In the genomic region with DNA sequence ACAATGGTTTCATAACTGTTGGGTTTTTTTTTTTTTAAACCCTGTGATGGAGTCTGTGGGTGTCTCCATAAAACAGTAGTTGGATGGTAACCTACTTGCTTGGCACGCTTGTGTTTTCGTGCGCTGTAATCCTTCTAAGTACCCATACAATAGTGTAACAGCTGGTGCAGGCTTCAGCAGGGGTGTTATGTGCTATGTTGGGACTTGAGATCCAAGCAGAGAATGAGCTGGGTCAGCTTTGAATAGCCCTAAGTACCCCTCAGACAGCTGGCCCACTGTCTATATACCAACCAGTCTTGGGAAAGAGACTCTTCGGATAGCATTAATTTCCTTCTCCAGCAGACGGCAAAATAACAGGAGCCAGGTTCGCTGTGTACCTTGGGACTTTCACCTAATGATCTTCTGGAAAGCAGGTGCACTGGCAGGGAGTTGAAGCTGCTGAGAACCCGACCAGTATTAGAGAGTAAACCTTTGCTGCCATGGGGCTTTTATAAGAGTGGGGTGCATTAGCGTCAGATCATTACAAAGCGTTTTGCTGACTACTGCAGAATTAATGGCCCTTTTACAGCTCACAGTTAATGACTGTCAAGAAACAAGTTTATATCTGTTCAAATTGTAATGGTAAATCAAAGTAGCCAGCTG, we compare ENCODE assay signal across 15 mouse cellular contexts.
A peak's percentile ranks its signal among the peaks of the same experiment; 100 is the strongest.
DNase-seq lines count a peak whose midpoint lies in the region; ATAC-seq and TF ChIP-seq lines count a peak whose summit lies in the region.
"Had no signal": no experiment of that assay in that cellular context is flagged by ENCODE, and none has a peak within 500 bp of the region (broad histone marks: within the 10 kb centered on the region; RNA-seq: fewer than 3 reads in every experiment).

No protein-coding gene starts in this region.

- no peaks in the 10 kb centered on the region for H3K27me3 ChIP-seq in forebrain, embryonic 15.5 days
- no peaks in the 10 kb centered on the region for H3K27me3 ChIP-seq in limb, embryonic 14.5 days (ENCODE audit: control insufficient read depth, insufficient read depth, low read length)
- no peaks in the 10 kb centered on the region for H3K27me3 ChIP-seq in neural tube, embryonic 15.5 days (replicated peaks)

- peak overlapping the region; percentile 53; the same call in 1 of the 2 replicates for H3K27ac ChIP-seq in left cerebral cortex, adult 2 months
- no peak overlapping the region for H3K27ac ChIP-seq in forebrain, embryonic 15.5 days (replicated peaks)
- no peak overlapping the region for H3K27ac ChIP-seq in limb, embryonic 14.5 days (replicated peaks; ENCODE audit: low read depth, low read length)
- peak overlapping the region; percentile 38 for H3K27ac ChIP-seq in neural tube, embryonic 15.5 days (replicated peaks)

- TF ChIP-seq CTCF in left cerebral cortex, adult 2 months (IDR thresholded peaks at IDR 0.05): no peak

- H3K4me2 ChIP-seq in forebrain, embryonic 15.5 days (replicated peaks): no peak overlapping the region
- H3K4me2 ChIP-seq in limb, embryonic 14.5 days (replicated peaks; ENCODE audit: low read depth, low read length, severe bottlenecking): 0 out of 2 replicates have a peak overlapping the region, but pooled peaks have one; percentile 15
- H3K4me2 ChIP-seq in neural tube, embryonic 15.5 days: peak overlapping the region; percentile 30

- no peaks in the 10 kb centered on the region for H3K36me3 ChIP-seq in forebrain, embryonic 15.5 days
- H3K36me3 ChIP-seq in limb, embryonic 14.5 days (ENCODE audit: control insufficient read depth, insufficient read depth, low read length): no peaks in the 10 kb centered on the region
- H3K36me3 ChIP-seq in neural tube, embryonic 15.5 days: no peaks in the 10 kb centered on the region

- DNase-seq in left cerebral cortex, adult 2 months (ENCODE audit: extremely low spot score in 1 of 2, low spot score in 2 of 2): no peak
- DNase-seq in left cerebral cortex, postnatal 10 days (ENCODE audit: extremely low spot score in 1 of 2, low spot score in 2 of 2): no peak
- no peak for DNase-seq in limb, embryonic 14.5 days (ENCODE audit: low spot score)
- DNase-seq in urinary bladder, adult 18-20 months (ENCODE audit: low spot score in 2 of 2): no peak
- DNase-seq in cerebellum, postnatal 25 days: no peak
- DNase-seq: adrenal gland, postnatal 10 days; heart, adult 11 months; heart, postnatal 10 days; kidney, adult 8-10 months; lung, postnatal 14 days; thymus, postnatal 25 days had no signal

- ATAC-seq in forebrain, embryonic 15.5 days (replicated peaks): peak; percentile 72
- peak; percentile 57; the same call in 1 of the 2 replicates for ATAC-seq in limb, embryonic 14.5 days (ENCODE audit: low FRiP score, low read depth)
- peak; percentile 80 for ATAC-seq in neural tube, embryonic 15.5 days (ENCODE audit: low FRiP score)
- ATAC-seq: Patski had no signal

- H3K9ac ChIP-seq in forebrain, embryonic 15.5 days (replicated peaks): no peak overlapping the region
- no peak overlapping the region for H3K9ac ChIP-seq in limb, embryonic 14.5 days (ENCODE audit: low read depth, low read length, severe bottlenecking)
- no peak overlapping the region for H3K9ac ChIP-seq in neural tube, embryonic 15.5 days (replicated peaks)

- no peak overlapping the region for H3K4me3 ChIP-seq in left cerebral cortex, adult 2 months
- no peak overlapping the region for H3K4me3 ChIP-seq in forebrain, embryonic 15.5 days
- H3K4me3 ChIP-seq in limb, embryonic 14.5 days (replicated peaks; ENCODE audit: low read length): no peak overlapping the region
- no peak overlapping the region for H3K4me3 ChIP-seq in neural tube, embryonic 15.5 days (replicated peaks)
- H3K4me3 ChIP-seq: erythroblast, embryonic 14.5 days had no signal

- intact Hi-C loops in left cerebral cortex, adult 2 months (cut with DNase I): loop anchor here (2.0 kb wide), 1 partner anchor 40 kb away; no protein-coding TSS in a partner anchor
- intact Hi-C loops in left cerebral cortex, postnatal 10 days (cut with DNase I): no loop called here

- H3K9me3 ChIP-seq in forebrain, embryonic 15.5 days: no peaks in the 10 kb centered on the region
- no peaks in the 10 kb centered on the region for H3K9me3 ChIP-seq in limb, embryonic 14.5 days (ENCODE audit: control insufficient read depth, low read length)
- no peaks in the 10 kb centered on the region for H3K9me3 ChIP-seq in neural tube, embryonic 15.5 days (replicated peaks)

- TF ChIP-seq POLR2A in limb, embryonic 14.5 days (IDR thresholded peaks at IDR 0.05; ENCODE audit: borderline replicate concordance, extremely low read depth, insufficient read depth, insufficient read length): no peak

- peaks cover 23% of the 10 kb centered on the region for H3K4me1 ChIP-seq in forebrain, embryonic 15.5 days
- peaks cover 13% of the 10 kb centered on the region for H3K4me1 ChIP-seq in limb, embryonic 14.5 days (ENCODE audit: control insufficient read depth, insufficient read depth, low read length)
- peaks cover 27% of the 10 kb centered on the region for H3K4me1 ChIP-seq in neural tube, embryonic 15.5 days

- 17% methylated on average over 9 of the region's 9 CpGs for WGBS in forebrain, embryonic 15.5 days
- 28% methylated on average over 9 of the region's 9 CpGs for WGBS in limb, embryonic 14.5 days
- 19% methylated on average over 9 of the region's 9 CpGs for WGBS in neural tube, embryonic 15.5 days

Comparison
In these comparisons a context has a peak if more than half of its experiments do, and no peak if none do; other contexts are left out.
1. H3K27ac ChIP-seq: peak in left cerebral cortex, adult 2 months (single experiment) and neural tube, embryonic 15.5 days (single experiment); none in forebrain, embryonic 15.5 days (single experiment) and limb, embryonic 14.5 days (single experiment).
2. Peak in every context shown above with its lines, with median percentiles within 50 percentile points of each other: ATAC-seq.